Mouse (Mus musculus): ENCODE results near the gene Ckm. TPM values are rescaled to one million over a fixed set of nuclear protein-coding genes. Genes with fewer than 3 reads are reported as not detected.

Ckm gene
- polyA plus RNA-seq, 1 experiment from 2014 or later, result 3.8 TPM

DNA sequence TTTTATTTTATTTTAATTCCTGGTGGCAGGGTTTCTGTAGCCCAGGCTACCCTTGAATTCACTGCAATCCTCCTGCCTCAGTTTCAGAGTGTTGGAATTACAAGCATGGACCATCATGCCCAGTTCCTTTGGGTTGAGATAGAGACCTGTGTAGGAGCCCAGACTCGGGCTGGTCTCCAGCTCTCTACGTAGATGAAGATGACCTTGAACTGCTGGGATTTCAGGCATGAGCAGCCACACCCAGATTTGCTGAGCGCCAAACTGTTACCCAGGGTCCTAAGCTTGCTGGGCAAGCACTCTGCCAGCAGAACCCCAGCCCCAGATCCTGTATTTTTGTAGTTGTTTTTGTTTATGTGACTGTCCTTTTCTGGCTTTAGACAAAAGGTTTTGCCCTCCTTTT is 8.9 kb downstream of the Ckm start:
- no peaks in the 10 kb centered on the region for H3K36me3 ChIP-seq (ENCODE audit: control insufficient read depth, insufficient read depth, low read length)
- H3K4me1 ChIP-seq (ENCODE audit: control insufficient read depth, insufficient read depth, low read length), result no peaks in the 10 kb centered on the region
- no peak for ATAC-seq (ENCODE audit: insufficient number of reproducible peaks, low FRiP score, low TSS enrichment, low read depth)
- no peak overlapping the region for H3K27ac ChIP-seq (replicated peaks; ENCODE audit: low read depth, low read length)
- H3K9me3 ChIP-seq (ENCODE audit: control insufficient read depth, low read length), result no peaks in the 10 kb centered on the region
- WGBS, result 87% methylated on average over 3 of the region's 3 CpGs
- no peak for DNase-seq (ENCODE audit: low spot score)
- no peak overlapping the region for H3K4me3 ChIP-seq (ENCODE audit: low read depth, low read length)
- no peak overlapping the region for H3K4me2 ChIP-seq (ENCODE audit: low read depth, severe bottlenecking)
- H3K9ac ChIP-seq (ENCODE audit: low read length), result no peak overlapping the region
- H3K27me3 ChIP-seq (ENCODE audit: control insufficient read depth, insufficient read depth, low read length), result peaks cover 5% of the 10 kb centered on the region; the same call in 1 of the 2 replicates

DNA sequence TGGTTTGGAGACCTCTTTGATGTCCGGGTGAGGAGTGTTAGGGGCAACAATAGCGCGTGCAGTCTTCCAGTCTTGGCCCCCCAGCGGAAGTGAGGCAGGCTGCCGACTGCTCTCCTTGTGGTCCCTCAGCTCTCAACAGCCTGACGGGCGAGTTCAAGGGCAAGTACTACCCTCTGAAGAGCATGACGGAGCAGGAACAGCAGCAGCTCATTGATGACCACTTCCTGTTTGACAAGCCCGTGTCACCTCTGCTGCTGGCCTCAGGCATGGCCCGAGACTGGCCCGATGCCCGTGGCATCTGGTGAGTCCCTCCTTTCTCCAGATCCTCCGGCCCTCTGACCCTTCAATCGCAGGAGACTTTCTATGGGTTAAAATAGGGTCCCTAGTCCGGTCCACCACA is 12.0 kb downstream of the Ckm start:
- ATAC-seq (ENCODE audit: insufficient number of reproducible peaks, low FRiP score, low TSS enrichment, low read depth) (no peak), DNase-seq (ENCODE audit: low spot score) (no peak)
- H3K27ac ChIP-seq (replicated peaks; ENCODE audit: low read depth, low read length), result no peak overlapping the region
- 75% methylated on average over 15 of the region's 15 CpGs for WGBS
- peaks cover 31% of the 10 kb centered on the region for H3K27me3 ChIP-seq (ENCODE audit: control insufficient read depth, insufficient read depth, low read length)
- no peak overlapping the region for H3K4me2 ChIP-seq (ENCODE audit: low read depth, severe bottlenecking)
- no peaks in the 10 kb centered on the region for H3K4me1 ChIP-seq (ENCODE audit: control insufficient read depth, insufficient read depth, low read length)
- no peaks in the 10 kb centered on the region for H3K9me3 ChIP-seq (ENCODE audit: control insufficient read depth, low read length)
- H3K4me3 ChIP-seq (ENCODE audit: low read depth, low read length), result no peak overlapping the region
- no peaks in the 10 kb centered on the region for H3K36me3 ChIP-seq (ENCODE audit: control insufficient read depth, insufficient read depth, low read length)
- no peak overlapping the region for H3K9ac ChIP-seq (ENCODE audit: low read length)

DNA sequence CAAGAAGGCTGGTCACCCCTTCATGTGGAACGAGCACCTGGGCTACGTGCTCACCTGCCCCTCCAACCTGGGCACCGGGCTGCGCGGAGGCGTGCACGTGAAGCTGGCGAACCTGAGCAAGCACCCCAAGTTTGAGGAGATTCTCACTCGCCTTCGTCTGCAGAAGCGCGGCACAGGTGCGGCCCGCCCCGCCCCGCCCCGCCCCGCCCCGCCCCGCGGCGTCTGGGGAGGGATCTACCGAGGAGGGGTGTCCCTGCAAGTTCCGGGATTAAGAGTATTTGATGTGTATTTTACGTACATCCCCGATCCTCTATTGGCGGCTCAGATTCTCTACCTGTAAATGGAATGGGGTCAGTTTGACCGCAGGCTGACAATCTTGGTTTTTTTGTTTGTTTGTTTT is 15.5 kb downstream of the Ckm start:
- DNase-seq (ENCODE audit: low spot score) (no peak), ATAC-seq (ENCODE audit: insufficient number of reproducible peaks, low FRiP score, low TSS enrichment, low read depth) (no peak)
- Histone ChIP-seq H3K27ac (replicated peaks; ENCODE audit: low read depth, low read length) (no peak overlapping the region), H3K4me1 (ENCODE audit: control insufficient read depth, insufficient read depth, low read length) (no peaks in the 10 kb centered on the region), H3K4me2 (ENCODE audit: low read depth, severe bottlenecking) (no peak overlapping the region), H3K9ac (ENCODE audit: low read length) (no peak overlapping the region), H3K27me3 (ENCODE audit: control insufficient read depth, insufficient read depth, low read length) (peaks cover 31% of the 10 kb centered on the region), H3K36me3 (ENCODE audit: control insufficient read depth, insufficient read depth, low read length) (no peaks in the 10 kb centered on the region), H3K9me3 (ENCODE audit: control insufficient read depth, low read length) (no peaks in the 10 kb centered on the region), H3K4me3 (ENCODE audit: low read depth, low read length) (no peak overlapping the region)
- 7% methylated on average over 28 of the region's 28 CpGs for WGBS

DNA sequence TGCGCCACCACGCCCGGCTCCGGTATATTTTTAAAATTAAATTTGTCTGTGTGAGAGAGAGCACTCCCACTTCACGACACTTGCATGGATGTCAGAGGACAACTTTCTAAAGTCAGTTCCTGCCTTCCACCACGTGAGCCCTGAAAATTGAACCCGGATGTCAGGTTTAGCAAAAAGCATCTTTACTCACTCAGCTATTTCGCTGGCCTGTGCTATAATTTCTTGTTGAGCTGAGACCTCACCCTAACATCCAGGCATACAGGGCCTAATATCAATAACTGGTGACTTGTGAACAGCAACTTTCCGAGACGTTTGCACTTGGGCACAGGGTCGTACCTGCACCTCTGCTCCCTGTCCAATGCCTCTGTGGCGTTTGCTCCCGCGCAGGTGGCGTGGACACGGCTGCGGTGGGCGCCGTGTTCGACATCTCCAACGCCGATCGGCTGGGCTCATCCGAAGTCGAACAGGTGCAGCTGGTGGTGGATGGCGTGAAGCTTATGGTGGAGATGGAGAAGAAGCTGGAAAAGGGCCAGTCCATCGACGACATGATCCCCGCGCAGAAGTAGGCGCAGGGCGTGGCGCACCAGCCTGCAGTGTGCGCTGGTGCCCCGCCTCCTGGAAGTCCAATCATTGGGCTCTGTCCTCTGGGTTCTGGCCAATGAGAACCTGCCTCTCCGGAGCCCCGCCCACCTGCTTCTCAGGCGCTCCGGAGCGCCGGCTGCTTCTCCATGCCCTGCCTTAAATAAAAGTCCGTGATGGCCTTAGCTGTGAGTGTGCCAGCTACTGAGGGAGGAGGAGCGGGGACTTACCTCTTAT is 16.5 kb downstream of the Ckm start:
- Histone ChIP-seq H3K36me3 (ENCODE audit: control insufficient read depth, insufficient read depth, low read length) (peaks cover 3% of the 10 kb centered on the region; the same call in 1 of the 2 replicates), H3K27ac (replicated peaks; ENCODE audit: low read depth, low read length) (no peak overlapping the region), H3K4me3 (ENCODE audit: low read depth, low read length) (peak overlapping the region; percentile 15), H3K9me3 (ENCODE audit: control insufficient read depth, low read length) (no peaks in the 10 kb centered on the region), H3K9ac (ENCODE audit: low read length) (no peak overlapping the region), H3K4me1 (ENCODE audit: control insufficient read depth, insufficient read depth, low read length) (no peaks in the 10 kb centered on the region), H3K27me3 (ENCODE audit: control insufficient read depth, insufficient read depth, low read length) (peaks cover 28% of the 10 kb centered on the region), H3K4me2 (ENCODE audit: low read depth, severe bottlenecking) (peak overlapping the region; percentile 35)
- peak; percentile 85 for DNase-seq (ENCODE audit: low spot score)
- 13% methylated on average over 43 of the region's 43 CpGs for WGBS
- peak; percentile 90 for ATAC-seq (ENCODE audit: insufficient number of reproducible peaks, low FRiP score, low TSS enrichment, low read depth)

DNA sequence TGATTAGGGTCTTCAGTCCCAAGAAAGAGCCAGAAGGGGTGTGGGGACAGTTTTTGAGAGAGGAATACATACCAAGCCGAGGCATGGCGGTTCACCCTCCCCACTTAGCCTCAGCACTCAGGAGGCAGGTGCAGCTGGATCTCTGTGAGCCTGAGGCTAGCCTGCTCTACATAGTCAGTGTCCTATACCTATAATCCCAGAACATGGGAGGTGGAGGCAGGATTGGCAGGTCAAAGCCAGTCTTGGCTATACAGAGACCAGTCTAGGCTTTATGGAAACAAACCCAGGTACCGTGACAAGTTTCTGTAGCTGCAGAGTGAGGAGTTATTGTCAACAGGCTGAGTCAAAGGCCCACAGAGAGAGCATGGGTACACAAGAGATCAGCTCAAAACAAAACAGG is 18.5 kb downstream of the Ckm start:
- Histone ChIP-seq H3K4me2 (ENCODE audit: low read depth, severe bottlenecking) (no peak overlapping the region), H3K27ac (replicated peaks; ENCODE audit: low read depth, low read length) (no peak overlapping the region), H3K27me3 (ENCODE audit: control insufficient read depth, insufficient read depth, low read length) (peaks cover 28% of the 10 kb centered on the region), H3K9ac (ENCODE audit: low read length) (no peak overlapping the region), H3K36me3 (ENCODE audit: control insufficient read depth, insufficient read depth, low read length) (peaks cover 16% of the 10 kb centered on the region), H3K4me3 (ENCODE audit: low read depth, low read length) (no peak overlapping the region), H3K4me1 (ENCODE audit: control insufficient read depth, insufficient read depth, low read length) (no peaks in the 10 kb centered on the region), H3K9me3 (ENCODE audit: control insufficient read depth, low read length) (no peaks in the 10 kb centered on the region)
- ATAC-seq (ENCODE audit: insufficient number of reproducible peaks, low FRiP score, low TSS enrichment, low read depth) (no peak), DNase-seq (ENCODE audit: low spot score) (no peak)
- WGBS, result 85% methylated on average over 3 of the region's 3 CpGs

DNA sequence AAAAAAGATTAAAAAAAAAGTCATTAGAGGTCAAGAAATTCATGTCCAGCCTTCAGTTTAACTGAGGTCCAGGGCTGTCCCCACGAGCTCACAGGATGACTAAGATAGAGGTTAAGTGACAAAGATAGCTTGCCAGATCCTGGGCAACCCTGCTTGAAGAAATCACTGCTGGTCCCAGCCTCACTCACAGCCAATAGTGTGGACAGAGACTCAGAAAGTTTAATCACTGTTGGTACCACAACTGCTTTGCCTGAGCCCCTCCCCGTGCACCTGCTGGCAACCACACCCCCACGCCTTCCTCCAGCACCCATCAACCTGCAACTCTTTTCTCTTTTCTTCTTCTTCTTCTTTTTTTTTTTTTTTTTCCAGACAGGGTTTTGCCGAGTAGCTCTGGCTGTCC is 19.5 kb downstream of the Ckm start:
- Histone ChIP-seq H3K27me3 (ENCODE audit: control insufficient read depth, insufficient read depth, low read length) (peaks cover 21% of the 10 kb centered on the region), H3K4me1 (ENCODE audit: control insufficient read depth, insufficient read depth, low read length) (no peaks in the 10 kb centered on the region), H3K9ac (ENCODE audit: low read length) (no peak overlapping the region), H3K9me3 (ENCODE audit: control insufficient read depth, low read length) (no peaks in the 10 kb centered on the region), H3K27ac (replicated peaks; ENCODE audit: low read depth, low read length) (no peak overlapping the region), H3K4me2 (ENCODE audit: low read depth, severe bottlenecking) (no peak overlapping the region), H3K4me3 (ENCODE audit: low read depth, low read length) (no peak overlapping the region), H3K36me3 (ENCODE audit: control insufficient read depth, insufficient read depth, low read length) (peaks cover 16% of the 10 kb centered on the region)
- no peak for DNase-seq (ENCODE audit: low spot score)
- no peak for ATAC-seq (ENCODE audit: insufficient number of reproducible peaks, low FRiP score, low TSS enrichment, low read depth)
- WGBS, result 54% methylated on average over 4 of the region's 4 CpGs

DNA sequence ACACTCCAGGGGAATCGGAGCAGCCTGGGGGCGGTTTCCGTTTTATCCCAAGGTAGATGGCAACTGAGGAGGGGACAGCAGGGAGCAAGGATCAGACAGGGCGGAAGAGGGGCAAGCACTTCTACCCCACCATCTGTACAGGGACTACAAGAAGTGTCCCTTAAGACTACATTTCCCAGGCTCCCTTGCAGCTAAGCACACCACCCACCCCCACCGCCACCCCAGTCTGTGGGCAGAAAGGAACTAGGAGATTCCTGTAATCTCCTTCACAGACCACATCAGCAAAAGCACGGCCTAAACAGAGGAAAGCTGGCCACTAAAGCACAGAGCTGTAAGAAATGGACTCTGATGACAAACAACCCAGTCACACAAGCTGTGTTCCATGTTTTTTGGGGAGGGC is 21.8 kb downstream of the Ckm start:
- ATAC-seq (ENCODE audit: insufficient number of reproducible peaks, low FRiP score, low TSS enrichment, low read depth) (no peak), DNase-seq (ENCODE audit: low spot score) (no peak)
- Histone ChIP-seq H3K27me3 (ENCODE audit: control insufficient read depth, insufficient read depth, low read length) (no peaks in the 10 kb centered on the region), H3K4me3 (ENCODE audit: low read depth, low read length) (no peak overlapping the region), H3K9ac (ENCODE audit: low read length) (no peak overlapping the region), H3K4me1 (ENCODE audit: control insufficient read depth, insufficient read depth, low read length) (no peaks in the 10 kb centered on the region), H3K4me2 (ENCODE audit: low read depth, severe bottlenecking) (no peak overlapping the region), H3K9me3 (ENCODE audit: control insufficient read depth, low read length) (no peaks in the 10 kb centered on the region), H3K27ac (replicated peaks; ENCODE audit: low read depth, low read length) (no peak overlapping the region), H3K36me3 (ENCODE audit: control insufficient read depth, insufficient read depth, low read length) (peaks cover 19% of the 10 kb centered on the region)
- WGBS, result 73% methylated on average over 6 of the region's 6 CpGs

DNA sequence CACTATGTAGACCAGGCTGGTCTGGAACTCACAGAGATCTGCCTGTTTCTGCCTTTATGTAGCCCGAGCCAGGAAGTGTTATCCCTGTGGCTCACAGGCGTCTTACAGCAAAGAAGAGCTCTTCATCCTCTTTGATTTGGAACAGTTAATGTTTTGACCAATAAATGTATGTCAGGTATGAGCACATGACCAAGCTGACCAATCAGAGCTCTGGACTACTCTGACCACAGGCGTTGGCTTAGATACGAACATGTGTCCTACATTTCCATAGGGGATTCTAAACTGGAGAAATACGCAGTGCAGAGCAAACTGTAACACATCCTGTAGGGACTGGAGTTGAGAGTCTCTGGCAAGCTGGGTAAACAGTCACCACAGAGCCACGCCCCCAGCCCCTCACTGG is 22.3 kb downstream of the Ckm start:
- Histone ChIP-seq H3K4me2 (ENCODE audit: low read depth, severe bottlenecking) (no peak overlapping the region), H3K27ac (replicated peaks; ENCODE audit: low read depth, low read length) (no peak overlapping the region), H3K4me1 (ENCODE audit: control insufficient read depth, insufficient read depth, low read length) (no peaks in the 10 kb centered on the region), H3K9me3 (ENCODE audit: control insufficient read depth, low read length) (no peaks in the 10 kb centered on the region), H3K36me3 (ENCODE audit: control insufficient read depth, insufficient read depth, low read length) (peaks cover 22% of the 10 kb centered on the region), H3K27me3 (ENCODE audit: control insufficient read depth, insufficient read depth, low read length) (no peaks in the 10 kb centered on the region), H3K4me3 (ENCODE audit: low read depth, low read length) (no peak overlapping the region), H3K9ac (ENCODE audit: low read length) (no peak overlapping the region)
- DNase-seq (ENCODE audit: low spot score), result no peak
- WGBS, result 93% methylated on average over 6 of the region's 6 CpGs
- ATAC-seq (ENCODE audit: insufficient number of reproducible peaks, low FRiP score, low TSS enrichment, low read depth), result no peak

Measured in limb, embryonic 11.5 days (tissue).